In genomic region chr5:148332622-148332974, GRCm38 (mm10) we compare ENCODE assay signal across 8 mouse cellular contexts.
DNase-seq lines count a peak whose midpoint lies in the region; ATAC-seq lines count a peak whose summit lies in the region.

No protein-coding gene starts in this region.

- H3K9ac ChIP-seq in forebrain, embryonic 16.5 days (replicated peaks; ENCODE audit: low read depth, low read length): no peak overlapping the region
- H3K9ac ChIP-seq in lung, embryonic 15.5 days: no peak overlapping the region

- peak; percentile 82 for ATAC-seq in forebrain, embryonic 16.5 days
- peak; percentile 78 for ATAC-seq in lung, embryonic 15.5 days (ENCODE audit: borderline replicate concordance, extremely low read depth, low FRiP score, low TSS enrichment)

- H3K4me2 ChIP-seq in forebrain, embryonic 16.5 days (ENCODE audit: low read length): no peak overlapping the region
- peak overlapping the region; percentile 35 for H3K4me2 ChIP-seq in lung, embryonic 15.5 days

- WGBS in forebrain, embryonic 16.5 days: 29% methylated on average over 8 of the region's 8 CpGs
- WGBS in hindbrain, embryonic 10.5 days: 35% methylated on average over 8 of the region's 8 CpGs
- WGBS in lung, embryonic 15.5 days: 22% methylated on average over 8 of the region's 8 CpGs

- no peak overlapping the region for H3K27ac ChIP-seq in forebrain, embryonic 16.5 days (ENCODE audit: low read length)
- no peak overlapping the region for H3K27ac ChIP-seq in hindbrain, embryonic 10.5 days
- no peak overlapping the region for H3K27ac ChIP-seq in lung, embryonic 15.5 days

- no peaks in the 10 kb centered on the region for H3K27me3 ChIP-seq in forebrain, embryonic 16.5 days (replicated peaks; ENCODE audit: control insufficient read depth, insufficient read depth, low read length)
- no peaks in the 10 kb centered on the region for H3K27me3 ChIP-seq in hindbrain, embryonic 10.5 days (ENCODE audit: insufficient read depth, poor library complexity, severe bottlenecking)
- no peaks in the 10 kb centered on the region for H3K27me3 ChIP-seq in lung, embryonic 15.5 days

- no peaks in the 10 kb centered on the region for H3K9me3 ChIP-seq in forebrain, embryonic 16.5 days (ENCODE audit: control insufficient read depth, low read length)
- no peaks in the 10 kb centered on the region for H3K9me3 ChIP-seq in hindbrain, embryonic 10.5 days
- H3K9me3 ChIP-seq in lung, embryonic 15.5 days: no peaks in the 10 kb centered on the region

- peaks cover 5% of the 10 kb centered on the region for H3K36me3 ChIP-seq in forebrain, embryonic 16.5 days (ENCODE audit: control insufficient read depth, insufficient read depth)
- peaks cover 53% of the 10 kb centered on the region for H3K36me3 ChIP-seq in hindbrain, embryonic 10.5 days
- 0 out of 2 replicates have a peak, but pooled peaks cover 11% of the 10 kb centered on the region for H3K36me3 ChIP-seq in lung, embryonic 15.5 days

- DNase-seq in MEL-GATA-1-ER (ENCODE audit: extremely low read depth, low read depth): peak; percentile 22
- peak; percentile 64 for DNase-seq in cerebellum, adult 11-12 months
- DNase-seq in hindbrain, embryonic 10.5 days (ENCODE audit: low spot score): peak; percentile 73
- peak; percentile 53 for DNase-seq in layer of hippocampus, adult 9-11 months
- peak; percentile 45 for DNase-seq in ovary, postnatal 10 days (ENCODE audit: low spot score)
- peak; percentile 75 for DNase-seq in thymus, postnatal 14 days

- H3K4me1 ChIP-seq in forebrain, embryonic 16.5 days (replicated peaks; ENCODE audit: control insufficient read depth, insufficient read depth, low read length): 0 out of 2 replicates have a peak, but pooled peaks cover 3% of the 10 kb centered on the region
- no peaks in the 10 kb centered on the region for H3K4me1 ChIP-seq in hindbrain, embryonic 10.5 days (replicated peaks)
- H3K4me1 ChIP-seq in lung, embryonic 15.5 days: no peaks in the 10 kb centered on the region

- H3K4me3 ChIP-seq in forebrain, embryonic 16.5 days (replicated peaks; ENCODE audit: low read length): no peak overlapping the region
- no peak overlapping the region for H3K4me3 ChIP-seq in hindbrain, embryonic 10.5 days
- H3K4me3 ChIP-seq in lung, embryonic 15.5 days: no peak overlapping the region

Comparison
In these comparisons a context has a peak if more than half of its experiments do, and no peak if none do; other contexts are left out.
1. DNase-seq: peak in every context shown above with its lines; median percentile 75 in thymus, postnatal 14 days; 73 in hindbrain, embryonic 10.5 days; 64 in cerebellum, adult 11-12 months; 53 in layer of hippocampus, adult 9-11 months; 45 in ovary, postnatal 10 days; 22 in MEL-GATA-1-ER.